Mouse (Mus musculus): ENCODE measurements at regions not wholly inside any gene's neighbourhood (a gene's known extent, or its start where the extent isn't known, plus 50 kb on each side); places are given as distances from the start of the nearest gene placed in this dataset.

GRCm38 (mm10) chr5:13847571-13847970 is 56.2 kb downstream of the Speer3 start:
- no peak for TF ChIP-seq CHD2 (IDR thresholded peaks at IDR 0.05; ENCODE audit: low read depth, low read length)
- no peak for TF ChIP-seq ZNF384 (IDR thresholded peaks at IDR 0.05; ENCODE audit: low read depth, low read length)
- TF ChIP-seq ZC3H11A (IDR thresholded peaks at IDR 0.05; ENCODE audit: borderline replicate concordance, low read depth, low read length) = no peak

Measured in ES-E14 (cell line).